Mouse (Mus musculus) C2C12 (cell line): ENCODE data around the gene Car11.

ENCODE experiments used
- CEBPB ChIP-seq: IDR thresholded peaks from one replicate; pipeline ENCODE4 v1.6.1; 2011; ENCODE audit warnings: low read depth, mild to moderate bottlenecking, control low read depth, moderate library complexity
- CTCF ChIP-seq: IDR thresholded peaks from one replicate; pipeline ENCODE4 v1.5.1; 2011; ENCODE audit not compliant: control insufficient read depth, insufficient read depth, insufficient read length
- FOSL1 ChIP-seq: IDR thresholded peaks from one replicate; pipeline ENCODE4 v1.8.0; 2011; ENCODE audit warnings: mild to moderate bottlenecking, low read length; ENCODE audit not compliant: poor library complexity, insufficient read depth, severe bottlenecking
- MAX ChIP-seq: IDR thresholded peaks from one replicate; pipeline ENCODE4 v1.6.1; 2011; ENCODE audit warnings: mild to moderate bottlenecking, control low read depth
- MYOD1 ChIP-seq: IDR thresholded peaks from one replicate; pipeline ENCODE4 v1.6.1; 2011; ENCODE audit warnings: low read depth; ENCODE audit not compliant: control insufficient read depth, insufficient read length
- MYOG ChIP-seq: IDR thresholded peaks from one replicate; pipeline ENCODE4 v1.6.1; 2011; ENCODE audit not compliant: control insufficient read depth, insufficient read length; ENCODE audit errors: extremely low read depth
- USF1 ChIP-seq: IDR thresholded peaks from one replicate; pipeline ENCODE4 v1.6.1; 2011; ENCODE audit warnings: low read depth, mild to moderate bottlenecking, control low read depth, moderate library complexity

DNA sequence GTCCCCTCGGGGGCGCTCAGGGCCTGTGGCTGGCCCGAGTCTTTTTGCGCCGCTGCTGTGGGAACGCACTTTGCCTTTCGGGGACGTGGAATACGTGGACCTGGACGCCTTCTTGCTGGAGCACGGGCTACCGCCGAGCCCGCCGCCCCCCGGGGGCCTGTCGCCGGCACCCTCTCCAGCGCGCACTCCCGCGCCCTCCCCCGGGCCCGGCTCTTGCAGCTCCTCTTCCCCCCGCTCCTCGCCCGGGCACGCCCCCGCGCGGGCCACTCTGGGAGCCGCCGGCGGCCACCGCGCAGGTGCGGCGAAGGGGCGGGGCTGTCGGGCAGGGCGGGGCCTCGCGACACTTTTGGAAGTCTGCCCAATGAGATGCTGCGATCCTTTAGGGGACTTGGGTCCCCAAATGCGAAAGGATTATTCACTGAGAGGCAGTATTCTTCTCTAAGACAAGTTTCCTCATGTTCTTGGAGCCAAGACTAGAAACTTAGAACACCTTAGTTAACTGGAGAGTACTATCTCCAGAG is 7.1 kb downstream of the Car11 start:
- TF ChIP-seq CTCF: no peak
- no peak for TF ChIP-seq MYOG
- TF ChIP-seq MYOD1: no peak
- TF ChIP-seq CEBPB: no peak
- no peak for TF ChIP-seq USF1
- TF ChIP-seq FOSL1: no peak
- TF ChIP-seq MAX: no peak
